Mouse (Mus musculus) stomach, embryonic 16.5 days (tissue): ENCODE data around the gene Slc37a1. TPM values are rescaled to one million over a fixed set of nuclear protein-coding genes. Genes with fewer than 3 reads are reported as not detected.
A peak's percentile ranks its signal among the peaks of the same experiment; 100 is the strongest.

Source experiments
- ATAC-seq: fragments of 200-750 bp; cut with Nextera tagmentation; 2 replicates; pipeline ENCODE4 v1.8.0; 2017; ENCODE audit warnings: moderate number of reproducible peaks, moderate TSS enrichment; ENCODE audit not compliant: insufficient read depth, low FRiP score
- H3K27ac ChIP-seq: fragments of 300-500 bp; sonication (generic); 2 replicates; pipeline ENCODE4 v1.5.1; 2014; ENCODE audit warnings: low read length
- H3K27me3 ChIP-seq: fragments of 300-500 bp; sonication (generic); 2 replicates; pipeline ENCODE4 v1.6.1; 2014; ENCODE audit warnings: low read length, control low read depth, mixed read lengths; ENCODE audit not compliant: control insufficient read depth, insufficient read depth
- H3K36me3 ChIP-seq: fragments of 300-500 bp; sonication (generic); 2 replicates; pipeline ENCODE4 v1.6.1; 2014; ENCODE audit warnings: low read length; ENCODE audit not compliant: control insufficient read depth, insufficient read depth
- H3K4me1 ChIP-seq: fragments of 300-500 bp; sonication (generic); 2 replicates; pipeline ENCODE4 v1.6.1; 2014; ENCODE audit warnings: low read length, control low read depth, mixed read lengths; ENCODE audit not compliant: control insufficient read depth, insufficient read depth
- H3K4me2 ChIP-seq: fragments of 300-500 bp; sonication (generic); 2 replicates; pipeline ENCODE4 v1.6.1; 2014; ENCODE audit warnings: low read depth, low read length, mixed read lengths
- H3K4me3 ChIP-seq: fragments of 300-500 bp; sonication (generic); replicated peaks from 2 replicates; pipeline ENCODE4 v1.5.1; 2014; ENCODE audit warnings: mild to moderate bottlenecking, low read length
- H3K9ac ChIP-seq: fragments of 300-500 bp; sonication (generic); 2 replicates; pipeline ENCODE4 v1.6.1; 2014; ENCODE audit warnings: low read length
- H3K9me3 ChIP-seq: fragments of 300-500 bp; sonication (generic); replicated peaks from 2 replicates; pipeline ENCODE4 v1.6.1; 2016; ENCODE audit warnings: low read length, control low read depth; ENCODE audit not compliant: control insufficient read depth
- WGBS: fragments of 180-500 bp; shearing (Covaris S2); extraction: QIAGEN DNeasy Blood & Tissue Kit; methylation state at CpG from one replicate; pipeline ENCODE4 v1.1.7; 2014; 5-methylcytosine and 5-hydroxymethylcytosine counted together
- polyA plus RNA-seq: library from polyadenylated mRNA; unstranded; fragments of >200 nt; fragmentation: Nextera tagmentation; extraction: Ambion mirVana; gene quantifications from 2 replicates; pipeline ENCODE4 v1.2.1, GENCODE M21; 2015

The Slc37a1 gene
- polyA plus RNA-seq, 1 experiment from 2014 or later: 16.1 TPM

DNA sequence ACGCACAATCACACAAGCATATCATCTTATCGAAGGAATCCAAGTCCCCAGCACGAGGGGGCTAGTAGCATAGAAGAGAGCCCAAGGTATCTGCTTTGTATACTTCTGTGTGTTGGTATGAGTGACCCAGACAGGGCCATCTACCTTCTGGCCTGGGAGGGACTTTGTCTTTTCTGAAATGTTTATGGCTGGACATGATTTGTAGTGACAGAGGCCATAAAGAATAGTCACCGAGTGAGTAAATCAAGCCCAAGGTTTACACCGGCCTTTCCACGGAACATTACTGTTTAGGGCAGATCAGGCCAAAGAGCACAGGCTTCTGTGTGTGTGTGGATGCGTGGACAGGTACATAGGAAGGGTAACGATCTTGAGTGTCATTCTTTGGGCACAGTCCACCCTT, 93.3 kb downstream of the Slc37a1 start:
- Histone ChIP-seq H3K9ac (no peak overlapping the region), H3K27ac (no peak overlapping the region), H3K4me2 (no peak overlapping the region), H3K36me3 (no peaks in the 10 kb centered on the region), H3K4me1 (peaks cover 5% of the 10 kb centered on the region), H3K27me3 (no peaks in the 10 kb centered on the region), H3K4me3 (no peak overlapping the region), H3K9me3 (no peaks in the 10 kb centered on the region)
- no peak for ATAC-seq
- WGBS: 55% methylated on average over 8 of the region's 8 CpGs

DNA sequence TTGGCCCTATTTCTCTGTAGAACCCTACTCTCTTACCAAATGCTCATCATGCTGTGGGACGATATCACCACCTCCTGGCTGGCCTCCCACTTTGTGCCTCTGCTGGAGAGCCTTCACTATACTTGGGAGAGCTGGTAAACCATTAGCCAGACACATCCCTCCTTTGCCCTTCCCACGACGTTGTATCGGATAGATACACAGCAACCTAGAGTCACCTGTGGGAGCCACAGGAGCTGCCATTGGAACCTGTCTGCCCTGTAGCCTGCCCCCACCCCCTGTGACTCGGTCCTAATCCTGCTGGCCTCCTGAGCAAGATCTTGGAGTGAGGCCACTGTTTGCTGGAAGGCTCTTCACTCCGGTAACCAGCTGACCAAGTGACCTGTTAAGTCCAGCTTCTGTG, 96.7 kb downstream of the Slc37a1 start:
- WGBS: 60% methylated on average over 6 of the region's 6 CpGs
- ATAC-seq: no peak
- H3K9me3 ChIP-seq: no peaks in the 10 kb centered on the region
- H3K9ac ChIP-seq: no peak overlapping the region
- no peaks in the 10 kb centered on the region for H3K36me3 ChIP-seq
- no peak overlapping the region for H3K27ac ChIP-seq
- peaks cover 20% of the 10 kb centered on the region for H3K4me1 ChIP-seq
- no peaks in the 10 kb centered on the region for H3K27me3 ChIP-seq
- no peak overlapping the region for H3K4me3 ChIP-seq
- no peak overlapping the region for H3K4me2 ChIP-seq

DNA sequence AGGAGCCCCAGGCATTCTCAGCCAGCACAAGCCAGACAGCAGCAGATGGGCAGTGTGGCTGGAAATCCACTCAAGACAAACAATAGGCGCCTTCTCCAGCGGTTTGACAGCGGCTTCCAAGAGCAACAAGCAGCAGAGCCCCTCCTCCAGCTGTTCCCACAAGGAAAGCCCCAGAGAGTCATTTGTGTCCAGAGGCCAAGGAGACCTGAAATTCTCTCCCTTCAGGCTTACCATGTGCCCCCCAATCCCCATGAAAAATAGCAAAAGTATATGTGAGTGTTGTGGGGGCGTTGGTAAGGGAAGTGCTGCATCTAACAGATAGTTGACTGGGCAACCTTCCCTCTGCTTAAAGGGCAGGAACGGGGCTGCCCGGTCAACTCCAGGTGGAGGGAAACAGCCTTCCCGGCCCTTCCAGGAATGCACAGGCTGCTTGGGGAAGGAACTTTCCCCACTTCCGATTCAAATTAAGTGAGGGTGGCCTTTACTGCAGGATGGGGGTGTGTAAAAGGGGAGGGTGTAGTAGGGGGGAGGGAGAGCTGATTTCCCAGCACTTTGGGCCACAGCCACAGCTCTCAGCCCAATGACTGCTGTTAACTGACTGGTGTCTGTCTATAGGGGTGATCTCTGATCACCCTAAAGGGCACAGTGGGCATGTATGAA, 98.5 kb downstream of the Slc37a1 start:
- no peaks in the 10 kb centered on the region for H3K9me3 ChIP-seq
- peaks cover 33% of the 10 kb centered on the region for H3K4me1 ChIP-seq
- WGBS: 21% methylated on average over 8 of the region's 8 CpGs
- H3K27ac ChIP-seq: peak overlapping the region; percentile 81
- H3K4me2 ChIP-seq: peak overlapping the region; percentile 90; the same call in 1 of the 2 replicates
- peak overlapping the region; percentile 45; the same call in 1 of the 2 replicates for H3K9ac ChIP-seq
- H3K36me3 ChIP-seq: no peaks in the 10 kb centered on the region
- no peaks in the 10 kb centered on the region for H3K27me3 ChIP-seq
- no peak overlapping the region for H3K4me3 ChIP-seq
- peak; percentile 28; the same call in 1 of the 2 replicates for ATAC-seq

DNA sequence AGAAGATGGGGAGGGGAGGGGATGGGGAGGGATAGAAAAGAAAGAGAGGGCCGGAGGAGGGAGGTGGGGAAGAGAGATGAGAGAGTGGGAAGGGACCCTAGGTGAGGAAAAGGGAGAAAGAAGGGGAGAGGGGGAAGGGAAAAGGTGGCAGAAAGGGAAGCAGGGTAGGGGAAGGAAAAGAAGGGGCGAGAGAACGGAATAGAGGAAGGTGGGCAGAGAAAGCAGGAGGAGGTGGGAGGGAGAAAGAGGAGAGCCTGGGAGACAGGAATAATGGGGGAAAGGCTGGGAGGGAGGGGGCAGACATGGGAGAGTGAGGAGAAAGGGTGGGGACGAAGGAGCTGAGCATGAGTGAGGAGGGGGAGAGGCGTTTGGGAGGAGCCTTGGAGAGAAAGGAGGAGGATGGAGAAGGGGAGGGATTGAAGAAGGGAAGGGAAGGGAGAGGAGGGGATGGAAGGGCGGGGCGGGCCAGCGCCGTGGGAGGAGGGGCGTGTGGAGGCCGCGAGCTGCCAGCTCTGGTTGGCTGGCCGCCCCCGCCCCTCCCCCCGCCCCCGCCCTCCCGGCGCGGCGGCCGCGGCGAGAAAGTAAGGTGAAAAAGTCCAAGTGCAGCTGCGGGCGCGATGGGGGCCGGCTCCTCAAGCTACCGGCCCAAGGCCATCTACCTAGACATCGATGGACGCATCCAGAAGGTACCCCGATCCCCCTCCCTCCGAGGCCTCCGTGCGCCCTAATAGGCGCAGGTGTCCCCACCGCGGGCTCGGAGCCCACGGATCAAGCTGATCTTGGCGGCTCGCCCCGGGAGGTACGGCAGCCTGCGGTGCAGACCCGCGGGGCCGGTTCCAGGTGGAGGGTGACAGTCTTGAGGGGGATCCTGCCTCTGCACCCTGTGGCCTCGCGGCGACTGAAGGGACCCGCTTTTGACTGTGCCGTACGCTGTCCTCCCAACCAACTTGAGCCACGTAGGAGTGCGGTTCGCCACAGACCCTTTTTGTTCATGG, 99.4 kb downstream of the Slc37a1 start, which contains the start of gene Pde9a:
Gene Pde9a (plus strand): TSS at position 540 of the 995 bp plus-strand sequence.
- ATAC-seq: peak; percentile 85
- 1% methylated on average over 41 of the region's 56 CpGs for WGBS
- Histone ChIP-seq H3K27ac (peak within 1 kb of the TSS; percentile 81), H3K36me3 (no peaks in the 10 kb centered on the region), H3K4me1 (peaks cover 33% of the 10 kb centered on the region), H3K9me3 (no peaks in the 10 kb centered on the region), H3K27me3 (no peaks in the 10 kb centered on the region), H3K9ac (peak within 1 kb of the TSS; percentile 85), H3K4me2 (peak within 1 kb of the TSS; percentile 90), H3K4me3 (peak within 1 kb of the TSS; percentile 78)

DNA sequence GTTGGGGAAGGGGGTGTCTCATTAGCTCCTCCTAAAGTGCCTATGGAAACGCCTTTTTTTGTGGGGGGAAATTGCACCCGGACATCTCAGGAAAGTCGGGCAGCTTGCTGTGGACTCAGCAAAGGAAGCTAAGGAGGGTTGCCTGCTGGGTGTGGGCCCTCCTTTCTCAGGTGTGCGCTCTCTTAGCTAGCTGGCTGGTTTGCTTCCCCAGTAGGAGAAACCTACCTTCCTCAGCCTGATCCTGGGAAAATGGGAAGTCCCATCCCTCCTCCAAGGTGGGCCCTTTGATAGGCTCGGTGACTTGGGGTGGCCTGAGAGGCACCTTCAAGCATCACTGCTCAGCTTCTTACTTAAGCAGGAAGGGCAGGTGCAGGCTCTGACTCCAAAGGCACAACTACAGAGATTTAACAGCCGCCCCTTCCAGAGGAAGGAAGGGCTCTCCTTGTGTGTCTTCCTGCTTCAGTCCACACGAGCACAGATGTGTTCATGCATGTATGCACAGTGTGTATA, 100.2 kb downstream of the Slc37a1 start:
- peaks cover 38% of the 10 kb centered on the region for H3K4me1 ChIP-seq
- no peak overlapping the region for H3K27ac ChIP-seq
- no peaks in the 10 kb centered on the region for H3K9me3 ChIP-seq
- H3K4me3 ChIP-seq: peak overlapping the region; percentile 78
- H3K36me3 ChIP-seq: no peaks in the 10 kb centered on the region
- 11% methylated on average over 7 of the region's 7 CpGs for WGBS
- no peak for ATAC-seq
- peak overlapping the region; percentile 90 for H3K4me2 ChIP-seq
- no peaks in the 10 kb centered on the region for H3K27me3 ChIP-seq
- H3K9ac ChIP-seq: peak overlapping the region; percentile 85

DNA sequence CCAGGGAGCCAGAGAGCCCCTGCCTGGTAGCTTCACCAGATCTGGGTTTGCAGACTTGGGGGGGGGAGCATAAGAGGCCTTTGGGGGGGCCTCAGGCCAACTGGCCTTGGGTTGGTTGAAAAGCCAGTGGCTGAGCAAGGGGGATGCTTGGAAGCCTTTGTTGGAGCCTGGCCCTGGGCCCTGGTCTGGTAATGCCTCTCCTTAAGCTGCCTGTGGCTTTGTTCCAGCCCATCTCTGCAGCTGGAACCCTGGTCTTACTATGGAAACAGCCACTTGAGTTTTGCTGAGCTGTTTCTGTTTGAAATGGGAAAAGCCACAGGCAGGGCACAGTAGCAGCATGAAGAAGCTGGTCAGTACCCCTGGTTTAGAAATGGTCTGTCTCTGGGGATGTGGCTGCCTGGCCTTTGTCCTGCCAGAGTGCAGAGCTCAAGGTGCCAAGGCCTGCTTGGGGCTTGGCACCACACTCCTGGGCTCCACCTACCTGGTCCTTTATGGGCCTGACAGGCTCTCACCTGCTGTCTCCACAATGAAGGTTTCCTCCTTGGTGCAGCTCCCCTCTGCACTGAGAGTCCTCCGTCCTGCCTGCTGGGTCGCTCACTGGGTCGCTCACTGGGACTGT, 102.9 kb downstream of the Slc37a1 start:
- Histone ChIP-seq H3K9me3 (no peaks in the 10 kb centered on the region), H3K27me3 (no peaks in the 10 kb centered on the region), H3K27ac (peak overlapping the region; percentile 69), H3K36me3 (no peaks in the 10 kb centered on the region), H3K4me1 (peaks cover 49% of the 10 kb centered on the region), H3K4me2 (peak overlapping the region; percentile 23), H3K9ac (peak overlapping the region; percentile 36; the same call in 1 of the 2 replicates), H3K4me3 (no peak overlapping the region)
- ATAC-seq: no peak
- WGBS: 74% methylated on average over 3 of the region's 3 CpGs

DNA sequence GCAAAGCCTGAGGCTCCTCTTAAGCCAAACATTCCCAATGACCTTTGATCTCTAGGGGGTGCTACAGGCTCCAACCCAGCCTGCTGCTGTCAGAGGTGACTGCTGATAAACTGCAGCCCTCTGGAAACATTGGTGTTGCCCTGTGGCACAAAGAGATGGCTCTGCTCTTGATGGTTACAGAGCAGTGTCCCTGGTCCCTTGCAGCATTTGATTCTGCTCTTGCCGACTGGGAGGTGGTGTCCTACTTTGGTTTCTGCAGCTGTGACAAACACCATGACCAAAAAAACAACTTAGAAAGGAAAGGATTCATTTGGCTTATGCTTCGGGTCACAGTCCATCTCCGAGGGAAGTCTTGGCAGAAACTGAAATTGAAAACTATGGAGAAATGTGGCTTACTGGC, 104.9 kb downstream of the Slc37a1 start:
- no peak overlapping the region for H3K4me2 ChIP-seq
- no peak for ATAC-seq

DNA sequence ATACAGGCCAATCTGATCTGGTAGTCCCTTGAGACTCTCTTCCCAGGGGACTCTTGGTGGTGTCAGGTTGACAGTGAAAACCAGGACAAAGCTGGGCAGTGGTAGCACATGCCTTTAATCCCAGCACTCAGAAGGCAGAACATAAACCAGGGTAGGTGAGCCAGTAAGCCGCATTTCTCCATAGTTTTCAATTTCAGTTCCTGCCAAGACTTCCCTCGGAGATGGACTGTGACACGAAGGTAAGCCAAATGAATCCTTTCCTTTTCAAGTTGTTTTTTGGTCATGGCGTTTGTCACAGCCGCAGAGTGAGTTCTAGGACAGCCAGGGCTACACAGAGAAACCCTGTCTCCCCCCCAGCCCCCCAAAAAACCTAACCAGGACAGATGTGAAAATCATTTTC, 105.4 kb downstream of the Slc37a1 start:
- Histone ChIP-seq H3K36me3 (no peaks in the 10 kb centered on the region), H3K4me1 (peaks cover 37% of the 10 kb centered on the region), H3K27ac (no peak overlapping the region), H3K4me3 (no peak overlapping the region), H3K9ac (no peak overlapping the region), H3K27me3 (no peaks in the 10 kb centered on the region), H3K9me3 (no peaks in the 10 kb centered on the region), H3K4me2 (no peak overlapping the region)
- ATAC-seq: no peak
- whole genome bisulfite sequencing: 77% methylated on average over 5 of the region's 5 CpGs

More for the DNA sequence above, 104.9 kb downstream of the Slc37a1 start:
- H3K27ac ChIP-seq: no peak overlapping the region
- no peaks in the 10 kb centered on the region for H3K36me3 ChIP-seq
- no peak overlapping the region for H3K9ac ChIP-seq
- 56% methylated on average over 3 of the region's 3 CpGs for WGBS
- H3K4me3 ChIP-seq: no peak overlapping the region
- H3K4me1 ChIP-seq: peaks cover 37% of the 10 kb centered on the region
- no peaks in the 10 kb centered on the region for H3K27me3 ChIP-seq
- H3K9me3 ChIP-seq: no peaks in the 10 kb centered on the region
